Mouse (Mus musculus) ES-E14 (cell line): ENCODE measurements around the gene Haghl. TPM values are rescaled to one million over a fixed set of nuclear protein-coding genes. Genes with fewer than 3 reads are reported as not detected.

ENCODE experiments used
- DNase-seq: peaks from one replicate; pipeline ENCODE4 v3.0.0-alpha.2; 2013; ENCODE audit warnings: low read depth, low spot score
- H3K27ac ChIP-seq: 2 replicates; pipeline ENCODE4 v1.5.1; 2012; ENCODE audit warnings: low read depth, mild to moderate bottlenecking, low read length, moderate library complexity, mixed read lengths; ENCODE audit not compliant: poor library complexity, insufficient read depth, severe bottlenecking
- H3K36me3 ChIP-seq: 2 replicates; pipeline ENCODE4 v1.6.1; 2012; ENCODE audit warnings: mild to moderate bottlenecking, low read length, moderate library complexity, mixed read lengths; ENCODE audit not compliant: control insufficient read depth, poor library complexity, insufficient read depth, severe bottlenecking
- H3K4me1 ChIP-seq, 2 experiments: fragments of 150-350 bp in 1 of 2; sonication (generic) in 1 of 2; 2 replicates each; pipeline ENCODE4 v1.6.1; 2012; ENCODE audit warnings: low read length in 2 of 2, mild to moderate bottlenecking in 1 of 2, mixed read lengths in 1 of 2; ENCODE audit not compliant: control insufficient read depth in 2 of 2, insufficient read depth in 2 of 2, poor library complexity in 1 of 2
- H3K4me3 ChIP-seq, 2 experiments: fragments of 150-350 bp in 1 of 2; sonication (generic) in 1 of 2; 2 replicates each; pipeline ENCODE4 v1.5.1; 2012; ENCODE audit warnings: low read length in 2 of 2, low read depth in 1 of 2, mild to moderate bottlenecking in 1 of 2, mixed read lengths in 1 of 2; ENCODE audit not compliant: insufficient read depth in 1 of 2, poor library complexity in 1 of 2, severe bottlenecking in 1 of 2
- H3K9ac ChIP-seq: 2 replicates; pipeline ENCODE4 v1.6.1; 2012; ENCODE audit warnings: low read depth, mild to moderate bottlenecking, low read length, mixed read lengths; ENCODE audit not compliant: poor library complexity, insufficient read depth, severe bottlenecking
- H3K9me3 ChIP-seq: fragments of 150-350 bp; sonication (generic); 2 replicates; pipeline ENCODE4 v1.6.1; 2012; ENCODE audit warnings: low read depth, mild to moderate bottlenecking, low read length; ENCODE audit not compliant: control insufficient read depth, insufficient read depth
- CHD2 ChIP-seq: IDR thresholded peaks from 2 replicates; pipeline ENCODE4 v1.6.1; 2014; ENCODE audit warnings: mild to moderate bottlenecking, low read depth, low read length, inconsistent platforms
- HCFC1 ChIP-seq: IDR thresholded peaks from 2 replicates; pipeline ENCODE4 v1.6.1; 2012; ENCODE audit warnings: low read length, inconsistent platforms, borderline replicate concordance; ENCODE audit not compliant: insufficient read depth
- MAFK ChIP-seq: IDR thresholded peaks from 2 replicates; pipeline ENCODE4 v1.6.1; 2014; ENCODE audit warnings: mild to moderate bottlenecking, low read depth, low read length, inconsistent platforms; ENCODE audit not compliant: insufficient read depth
- ZC3H11A ChIP-seq: IDR thresholded peaks from 2 replicates; pipeline ENCODE4 v1.6.1; 2012; ENCODE audit warnings: low read depth, mild to moderate bottlenecking, inconsistent platforms, low read length, borderline replicate concordance
- ZNF384 ChIP-seq: IDR thresholded peaks from 2 replicates; pipeline ENCODE4 v1.6.1; 2012; ENCODE audit warnings: low read depth, low read length, inconsistent platforms
- in situ Hi-C, 2 experiments: fragments of 600-800 bp; cut with MboI; formaldehyde crosslinking; loops; one replicate each; pipeline ENCODE4 v1.15.1; 2025; ENCODE audit warnings: low sequenced_read_pairs in 2 of 2, inconsistent platforms in 1 of 2; ENCODE audit not compliant: unreplicated experiment in 2 of 2
- total RNA-seq: library from RNA; depleted of rRNA; stranded (reverse); fragments of 300-350 nt; gene quantifications from 2 replicates; pipeline ENCODE4 v1.2.3, GENCODE M21; 2012

The Haghl gene
- total RNA-seq, 1 experiment, result 14.5 TPM

GRCm38 (mm10) chr17:25755627-25756377 is 29.7 kb downstream of the Haghl start:
- H3K9ac ChIP-seq, result peak overlapping the region; percentile 1; the same call in 1 of the 2 replicates
- no peak for DNase-seq
- in situ Hi-C loops, result no loop called here
- no peaks in the 10 kb centered on the region for H3K36me3 ChIP-seq
- H3K4me1 ChIP-seq, result peaks cover 15 to 31% of the 10 kb centered on the region in 2 experiments
- no peak overlapping the region for H3K4me3 ChIP-seq
- peak; percentile 91 for TF ChIP-seq ZNF384
- TF ChIP-seq CHD2, result no peak
- TF ChIP-seq MAFK, result no peak
- TF ChIP-seq ZC3H11A, result no peak
- peak overlapping the region; percentile 82 for H3K27ac ChIP-seq
- H3K9me3 ChIP-seq, result no peaks in the 10 kb centered on the region

GRCm38 (mm10) chr17:25755086-25755485 is 30.4 kb downstream of the Haghl start:
- no peak overlapping the region for H3K9ac ChIP-seq
- peaks cover 15 to 31% of the 10 kb centered on the region in 2 experiments for H3K4me1 ChIP-seq
- in situ Hi-C loops, result no loop called here
- no peaks in the 10 kb centered on the region for H3K36me3 ChIP-seq
- no peak for DNase-seq
- H3K27ac ChIP-seq, result peak overlapping the region; percentile 50; the same call in 1 of the 2 replicates
- TF ChIP-seq MAFK, result no peak
- no peak for TF ChIP-seq HCFC1
- TF ChIP-seq ZC3H11A, result no peak
- TF ChIP-seq ZNF384, result no peak
- no peak for TF ChIP-seq CHD2
- no peaks in the 10 kb centered on the region for H3K9me3 ChIP-seq
- no peak overlapping the region for H3K4me3 ChIP-seq

- TF ChIP-seq HCFC1 (no peak), ZNF384 (no peak), MAFK (no peak), CHD2 (no peak), ZC3H11A (no peak)
- no peak for DNase-seq
- no peak within 1 kb of the TSS for H3K9ac ChIP-seq
Observed at GRCm38 (mm10) chr17:25754241-25754640, 31.2 kb downstream of the Haghl start, which contains the start of gene Msln. Msln (minus strand) TSS chr17:25754378.

DNA sequence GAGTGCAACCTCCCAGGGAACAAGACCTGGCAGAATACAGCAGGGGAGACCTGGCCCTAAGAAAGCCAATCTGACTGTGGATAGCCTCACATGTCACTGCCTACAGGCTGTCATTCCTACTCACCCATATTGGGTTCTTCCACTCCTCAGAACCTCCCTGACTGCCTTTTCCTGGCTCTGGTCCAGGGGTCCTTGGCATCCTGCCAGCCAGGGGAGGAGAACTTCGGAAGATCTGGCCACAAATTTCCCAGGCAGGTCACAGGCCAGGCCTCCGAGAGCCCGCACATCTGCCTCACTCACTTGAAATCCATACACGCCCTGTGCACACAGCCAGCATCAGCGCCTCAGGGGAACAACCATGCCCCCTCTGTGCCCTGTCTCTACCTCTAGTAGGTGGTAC is 34.0 kb downstream of the Haghl start:
- H3K27ac ChIP-seq, result no peak overlapping the region
- no peak for DNase-seq
- in situ Hi-C loops, result no loop called here
- no peak overlapping the region for H3K4me3 ChIP-seq
- H3K4me1 ChIP-seq, result peaks cover 11 to 13% of the 10 kb centered on the region in 2 experiments
- no peak for TF ChIP-seq CHD2
- TF ChIP-seq HCFC1, result no peak
- TF ChIP-seq ZNF384, result no peak
- no peak for TF ChIP-seq MAFK
- no peak for TF ChIP-seq ZC3H11A
- no peaks in the 10 kb centered on the region for H3K9me3 ChIP-seq
- H3K36me3 ChIP-seq, result no peaks in the 10 kb centered on the region
- H3K9ac ChIP-seq, result no peak overlapping the region

More at GRCm38 (mm10) chr17:25754241-25754640, 31.2 kb downstream of the Haghl start, which contains the start of gene Msln:
- no peaks in the 10 kb centered on the region for H3K9me3 ChIP-seq
- in situ Hi-C loops, result no loop called here
- no peak within 1 kb of the TSS for H3K4me3 ChIP-seq
- no peaks in the 10 kb centered on the region for H3K36me3 ChIP-seq
- no peak within 1 kb of the TSS for H3K27ac ChIP-seq
- H3K4me1 ChIP-seq, result peaks cover 14 to 28% of the 10 kb centered on the region in 2 experiments
